In genomic region chr6:93733800-93734199, GRCm38 (mm10) we compare ENCODE assay signal across 17 mouse cellular contexts.
"Had no signal": no experiment of that assay in that cellular context is flagged by ENCODE, and none has a peak within 500 bp of the region (broad histone marks: within the 10 kb centered on the region; RNA-seq: fewer than 3 reads in every experiment).

No protein-coding gene starts in this region.

- H3K4me3 ChIP-seq: limb, embryonic 10.5 days; liver, embryonic 15.5 days; neural tube, embryonic 12.5 days had no signal

- H3K4me1 ChIP-seq: liver, embryonic 15.5 days had no signal

- H3K27me3 ChIP-seq: liver, embryonic 15.5 days; neural tube, embryonic 12.5 days had no signal

- H3K4me2 ChIP-seq: liver, embryonic 11.5 days; liver, embryonic 15.5 days; neural tube, embryonic 12.5 days had no signal

- H3K36me3 ChIP-seq: liver, embryonic 15.5 days; neural tube, embryonic 12.5 days had no signal

- H3K9ac ChIP-seq: liver, embryonic 15.5 days; neural tube, embryonic 12.5 days had no signal

- H3K9me3 ChIP-seq: limb, embryonic 10.5 days; liver, embryonic 15.5 days; neural tube, embryonic 12.5 days had no signal

- DNase-seq: kidney, adult 11 months; kidney, adult 9 months; kidney, postnatal 36 days; lung, adult 2 months; lung, postnatal 36 days; midbrain, embryonic 14.5 days; retina, postnatal 1 day; thymus, adult 18-20 months; thymus, postnatal 14 days had no signal

- H3K27ac ChIP-seq: hindbrain, postnatal 0 days; kidney, postnatal 0 days; limb, embryonic 10.5 days; liver, embryonic 15.5 days; neural tube, embryonic 12.5 days; stomach, postnatal 0 days had no signal

- ATAC-seq: hindbrain, postnatal 0 days; lung, postnatal 0 days had no signal
